Mouse (Mus musculus) intestine, embryonic 16.5 days (tissue): ENCODE data around the gene Heatr9. TPM values are rescaled to one million over a fixed set of nuclear protein-coding genes. Genes with fewer than 3 reads are reported as not detected.
A peak's percentile ranks its signal among the peaks of the same experiment; 100 is the strongest.

Experiments
- ATAC-seq: fragments of 200-750 bp; cut with Nextera tagmentation; 2 replicates; pipeline ENCODE4 v1.8.0; 2017; ENCODE audit warnings: moderate TSS enrichment, moderate library complexity
- H3K27ac ChIP-seq: fragments of 300-500 bp; sonication (generic); 2 replicates; pipeline ENCODE4 v1.5.1; 2014; ENCODE audit warnings: mild to moderate bottlenecking, low read length
- H3K27me3 ChIP-seq: fragments of 300-500 bp; sonication (generic); replicated peaks from 2 replicates; pipeline ENCODE4 v1.6.1; 2014; ENCODE audit warnings: low read length, control low read depth, mixed read lengths; ENCODE audit not compliant: control insufficient read depth, insufficient read depth
- H3K36me3 ChIP-seq: fragments of 300-500 bp; sonication (generic); 2 replicates; pipeline ENCODE4 v1.6.1; 2014; ENCODE audit warnings: low read length, control low read depth; ENCODE audit not compliant: control insufficient read depth, insufficient read depth
- H3K4me1 ChIP-seq: fragments of 300-500 bp; sonication (generic); 2 replicates; pipeline ENCODE4 v1.6.1; 2014; ENCODE audit warnings: low read length, control low read depth, mixed read lengths; ENCODE audit not compliant: control insufficient read depth, insufficient read depth
- H3K4me2 ChIP-seq: fragments of 300-500 bp; sonication (generic); 2 replicates; pipeline ENCODE4 v1.6.1; 2014; ENCODE audit warnings: low read depth, low read length, control low read depth
- H3K4me3 ChIP-seq: fragments of 300-500 bp; sonication (generic); 2 replicates; pipeline ENCODE4 v1.5.1; 2014; ENCODE audit warnings: mild to moderate bottlenecking, low read length
- H3K9ac ChIP-seq: fragments of 300-500 bp; sonication (generic); 2 replicates; pipeline ENCODE4 v1.6.1; 2014; ENCODE audit warnings: low read depth, low read length
- H3K9me3 ChIP-seq: fragments of 300-500 bp; sonication (generic); 2 replicates; pipeline ENCODE4 v1.6.1; 2016; ENCODE audit warnings: low read length, control low read depth; ENCODE audit not compliant: control insufficient read depth
- WGBS: fragments of 180-500 bp; shearing (Covaris S2); extraction: QIAGEN DNeasy Blood & Tissue Kit; methylation state at CpG from one replicate; pipeline ENCODE4 v1.1.7; 2014; 5-methylcytosine and 5-hydroxymethylcytosine counted together
- polyA plus RNA-seq: library from polyadenylated mRNA; unstranded; fragments of >200 nt; fragmentation: Nextera tagmentation; extraction: Ambion mirVana; gene quantifications from 2 replicates; pipeline ENCODE4 v1.2.1, GENCODE M21; 2015

Heatr9 gene
- polyA plus RNA-seq, 1 experiment from 2014 or later: not detected

GRCm38 (mm10) chr11:83504308-83504707 lies 17.7 kb downstream of the Heatr9 start:
- Histone ChIP-seq H3K36me3 (peaks cover 7% of the 10 kb centered on the region), H3K4me2 (no peak overlapping the region), H3K27me3 (no peaks in the 10 kb centered on the region), H3K9ac (no peak overlapping the region), H3K4me3 (no peak overlapping the region), H3K9me3 (no peaks in the 10 kb centered on the region), H3K4me1 (no peaks in the 10 kb centered on the region), H3K27ac (no peak overlapping the region)
- WGBS: 86% methylated on average over 5 of the region's 5 CpGs
- ATAC-seq: peak; percentile 70

DNA sequence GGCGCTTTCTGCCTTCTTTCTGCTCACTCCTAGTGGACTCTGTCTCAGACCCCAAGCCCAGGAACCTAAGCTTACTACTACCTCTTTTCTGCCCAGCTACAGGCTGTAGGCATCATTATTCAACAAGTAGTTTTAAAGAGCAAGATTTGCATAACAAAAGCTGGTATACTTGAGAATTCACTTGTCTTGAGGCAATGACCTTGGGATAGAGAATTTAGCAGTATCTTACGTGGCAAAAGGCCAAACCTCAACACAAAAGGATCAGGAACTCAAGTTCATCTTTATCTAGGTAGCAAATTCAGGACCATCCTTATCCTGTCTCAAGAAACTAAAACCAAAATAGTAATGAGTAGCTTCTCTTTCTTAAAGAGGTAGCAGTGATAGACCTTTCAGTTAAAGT lies 26.4 kb downstream of the Heatr9 start:
- Histone ChIP-seq H3K4me3 (no peak overlapping the region), H3K27ac (no peak overlapping the region), H3K36me3 (0 out of 2 replicates have a peak, but pooled peaks cover 8% of the 10 kb centered on the region), H3K27me3 (no peaks in the 10 kb centered on the region), H3K9ac (no peak overlapping the region), H3K9me3 (no peaks in the 10 kb centered on the region), H3K4me2 (no peak overlapping the region), H3K4me1 (no peaks in the 10 kb centered on the region)
- ATAC-seq: no peak
- WGBS: 81% methylated on average over 2 of the region's 2 CpGs

- Histone ChIP-seq H3K27ac (no peak overlapping the region), H3K4me1 (no peaks in the 10 kb centered on the region), H3K27me3 (no peaks in the 10 kb centered on the region), H3K9ac (no peak overlapping the region), H3K4me3 (no peak overlapping the region), H3K4me2 (no peak overlapping the region), H3K9me3 (no peaks in the 10 kb centered on the region), H3K36me3 (peaks cover 2% of the 10 kb centered on the region; the same call in 1 of the 2 replicates)
- 85% methylated on average over 4 of the region's 4 CpGs for WGBS
- no peak for ATAC-seq
Measured at GRCm38 (mm10) chr11:83491488-83491887, 30.5 kb downstream of the Heatr9 start.

DNA sequence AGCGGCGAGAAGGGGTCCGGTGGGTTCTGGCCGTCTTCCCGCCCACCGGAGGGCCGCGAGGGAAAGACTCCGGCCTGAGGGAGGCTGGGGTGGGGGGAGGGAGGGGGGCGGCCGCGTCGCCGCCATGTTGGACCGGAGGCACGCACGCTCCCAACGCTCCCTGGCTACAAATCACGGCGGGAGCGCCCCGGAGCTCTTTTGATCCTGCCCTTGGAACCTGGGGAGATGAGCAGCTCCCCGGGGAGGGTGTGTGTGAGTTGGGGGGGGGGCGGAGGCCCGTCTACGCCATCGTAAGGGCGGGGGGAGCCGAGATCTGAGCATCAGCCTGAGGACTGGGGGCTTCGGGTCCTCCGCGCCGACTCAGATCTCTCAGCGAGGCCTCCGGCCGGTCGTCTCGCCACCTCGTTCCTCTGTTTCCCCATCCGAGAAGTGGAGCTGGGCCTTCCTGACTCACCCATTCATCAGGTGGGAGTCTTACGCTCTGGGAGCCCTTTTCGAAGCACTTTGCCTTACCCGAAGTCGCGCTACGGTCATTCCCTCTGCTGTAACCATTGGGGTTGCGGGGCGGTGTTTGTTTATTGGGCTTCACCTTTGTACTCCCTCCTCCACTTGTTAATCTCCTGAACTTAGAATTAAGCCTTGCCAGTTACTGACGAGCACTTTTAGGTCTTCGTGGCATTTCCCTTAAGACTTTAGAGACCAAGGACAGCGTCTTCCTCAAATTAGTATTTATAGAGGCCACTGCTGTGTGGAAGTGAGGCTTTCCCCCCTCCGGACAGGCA lies 48.5 kb downstream of the Heatr9 start:
- peak; percentile 82 for ATAC-seq
- WGBS: under 1% methylated on average over 44 of the region's 52 CpGs

DNA sequence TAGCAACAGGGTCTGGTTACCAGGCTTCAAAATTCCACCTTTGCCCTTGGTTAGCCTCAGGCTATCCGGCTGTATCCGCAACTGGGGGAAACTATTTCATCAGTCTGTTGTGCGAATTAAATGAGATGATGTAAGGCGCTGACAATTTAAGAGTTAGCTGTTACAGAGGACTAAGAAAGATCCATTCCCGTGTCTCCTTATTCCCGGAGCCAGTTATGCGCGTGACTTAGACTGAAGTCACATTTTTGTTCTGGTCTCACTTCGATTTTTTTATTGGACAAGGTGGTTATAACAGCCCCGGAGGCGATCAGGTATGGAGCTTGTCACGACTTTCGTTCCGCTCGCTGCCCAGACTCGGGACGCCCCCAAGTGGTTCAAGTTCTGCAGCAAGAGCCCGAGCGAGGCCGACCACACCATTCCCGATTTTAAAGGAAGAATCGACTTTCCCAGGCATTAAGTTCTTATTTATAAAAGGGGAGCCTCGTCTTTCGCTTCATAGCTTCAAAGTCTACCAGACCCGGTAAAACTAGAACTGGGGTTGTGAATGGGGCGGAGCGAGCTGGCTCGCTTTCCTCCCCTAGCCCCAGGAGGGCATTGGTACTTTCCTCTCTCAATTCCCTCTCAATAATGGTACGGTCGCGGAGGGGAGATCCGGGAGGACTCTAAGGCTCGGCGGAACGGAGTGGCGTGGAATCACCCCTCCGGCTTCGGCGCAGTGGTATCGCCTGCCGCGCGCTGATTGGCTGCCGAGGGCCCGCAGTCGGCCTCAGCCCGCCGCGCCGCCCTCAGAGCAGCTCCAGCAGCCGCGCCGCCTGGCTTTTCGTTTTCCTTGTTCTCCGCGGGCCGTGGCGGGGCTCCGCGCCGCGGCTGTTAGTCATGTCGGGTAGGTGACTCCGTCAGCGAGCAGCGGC lies 49.4 kb downstream of the Heatr9 start, which contains the start of gene Taf15:
Taf15 (plus strand) TSS at position 763 of the 911 bp plus-strand sequence.
- H3K4me3 ChIP-seq: peak within 1 kb of the TSS; percentile 93
- peak within 1 kb of the TSS; percentile 95 for H3K9ac ChIP-seq
- H3K9me3 ChIP-seq: no peaks in the 10 kb centered on the region
- peak within 1 kb of the TSS; percentile 72 for H3K4me2 ChIP-seq
- peak; percentile 96 for ATAC-seq
- peaks cover 15% of the 10 kb centered on the region for H3K4me1 ChIP-seq
- under 1% methylated on average over 66 of the region's 66 CpGs for WGBS
- peak within 1 kb of the TSS; percentile 97 for H3K27ac ChIP-seq
- no peaks in the 10 kb centered on the region for H3K27me3 ChIP-seq
- no peaks in the 10 kb centered on the region for H3K36me3 ChIP-seq

More for the DNA sequence above, 48.5 kb downstream of the Heatr9 start:
- Histone ChIP-seq H3K9me3 (no peaks in the 10 kb centered on the region), H3K9ac (peak overlapping the region; percentile 95), H3K36me3 (no peaks in the 10 kb centered on the region), H3K4me3 (peak overlapping the region; percentile 93), H3K4me1 (peaks cover 15% of the 10 kb centered on the region), H3K27me3 (no peaks in the 10 kb centered on the region), H3K27ac (peak overlapping the region; percentile 97), H3K4me2 (peak overlapping the region; percentile 72)

DNA sequence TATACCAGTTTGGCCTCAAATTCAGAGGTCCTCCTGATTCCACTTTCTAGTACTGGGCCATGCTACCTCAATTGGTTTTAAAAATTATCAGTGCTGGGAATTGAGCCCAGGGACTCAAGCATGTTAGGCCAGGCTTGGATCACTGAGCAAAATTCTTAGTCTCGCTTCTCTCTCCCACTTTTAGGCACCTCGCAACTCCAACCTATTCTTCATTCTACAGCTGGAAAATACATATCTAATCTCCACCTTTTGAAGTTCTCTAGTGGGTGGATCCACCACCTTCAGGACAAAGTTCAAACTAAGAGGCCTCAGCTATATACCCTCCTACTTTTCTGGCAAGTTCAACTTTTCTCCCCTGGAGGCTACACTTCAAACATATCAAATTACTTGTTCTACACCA lies 50.2 kb downstream of the Heatr9 start:
- Histone ChIP-seq H3K27ac (peak overlapping the region; percentile 95), H3K4me3 (peak overlapping the region; percentile 93), H3K36me3 (no peaks in the 10 kb centered on the region), H3K4me1 (peaks cover 15% of the 10 kb centered on the region), H3K9me3 (no peaks in the 10 kb centered on the region), H3K27me3 (no peaks in the 10 kb centered on the region), H3K4me2 (peak overlapping the region; percentile 62), H3K9ac (peak overlapping the region; percentile 95)
- peak; percentile 31 for ATAC-seq
- 64% methylated on average over 2 of the region's 2 CpGs for WGBS

- no peak overlapping the region for H3K4me3 ChIP-seq
- H3K4me2 ChIP-seq: no peak overlapping the region
- no peak overlapping the region for H3K9ac ChIP-seq
- peaks cover 4% of the 10 kb centered on the region; the same call in 1 of the 2 replicates for H3K27me3 ChIP-seq
- H3K9me3 ChIP-seq: no peaks in the 10 kb centered on the region
- no peak for ATAC-seq
- H3K27ac ChIP-seq: no peak overlapping the region
- H3K36me3 ChIP-seq: no peaks in the 10 kb centered on the region
- WGBS: 92% methylated on average over 3 of the region's 3 CpGs
- peaks cover 9% of the 10 kb centered on the region for H3K4me1 ChIP-seq
Measured at GRCm38 (mm10) chr11:83468765-83469164, 53.2 kb downstream of the Heatr9 start.

DNA sequence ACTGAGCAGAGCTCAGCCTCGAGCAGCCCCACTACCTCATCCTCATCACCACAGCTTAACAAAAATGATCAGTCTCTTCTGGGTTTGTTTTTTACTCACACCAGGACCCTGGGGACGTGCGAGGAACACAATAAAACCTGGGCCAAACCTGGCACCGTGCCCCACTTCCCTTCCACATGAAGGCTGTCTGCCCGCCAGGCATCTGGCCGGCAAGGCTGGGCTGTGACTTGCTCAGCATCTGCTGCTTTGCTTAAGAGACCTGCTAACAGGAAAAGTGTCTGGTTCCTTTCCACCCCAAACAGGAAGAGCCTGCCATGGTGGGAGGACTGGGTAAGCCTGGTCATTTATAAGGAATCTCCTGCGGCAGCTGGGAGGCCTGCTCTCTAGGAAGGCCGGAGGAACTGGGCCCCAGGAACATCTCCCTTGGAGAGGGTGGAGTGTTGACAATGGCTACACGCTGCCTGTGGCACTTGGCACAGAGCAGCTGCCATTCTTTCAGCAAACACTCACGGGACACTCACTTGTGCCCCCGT lies 54.8 kb downstream of the Heatr9 start:
- no peak overlapping the region for H3K4me2 ChIP-seq
- no peak overlapping the region for H3K4me3 ChIP-seq
- no peaks in the 10 kb centered on the region for H3K36me3 ChIP-seq
- peaks cover 5% of the 10 kb centered on the region; the same call in 1 of the 2 replicates for H3K27me3 ChIP-seq
- peak; percentile 18; the same call in 1 of the 2 replicates for ATAC-seq
- H3K4me1 ChIP-seq: peaks cover 11% of the 10 kb centered on the region
- H3K9me3 ChIP-seq: no peaks in the 10 kb centered on the region
- peak overlapping the region; percentile 9; the same call in 1 of the 2 replicates for H3K27ac ChIP-seq
- H3K9ac ChIP-seq: no peak overlapping the region
- 37% methylated on average over 11 of the region's 11 CpGs for WGBS

- Histone ChIP-seq H3K27me3 (peaks cover 5% of the 10 kb centered on the region; the same call in 1 of the 2 replicates), H3K27ac (no peak overlapping the region), H3K9me3 (no peaks in the 10 kb centered on the region), H3K36me3 (no peaks in the 10 kb centered on the region), H3K4me3 (no peak overlapping the region), H3K4me2 (no peak overlapping the region), H3K4me1 (peaks cover 2% of the 10 kb centered on the region; the same call in 1 of the 2 replicates), H3K9ac (no peak overlapping the region)
- ATAC-seq: no peak
- 35% methylated on average over 2 of the region's 2 CpGs for WGBS
Measured at GRCm38 (mm10) chr11:83465976-83466375, 56.0 kb downstream of the Heatr9 start.
